Mouse (Mus musculus): ENCODE data around the gene Sh2d6. TPM values are rescaled to one million over a fixed set of nuclear protein-coding genes. Genes with fewer than 3 reads are reported as not detected.

The Sh2d6 gene
- polyA plus RNA-seq (2016; fragmentation: Nextera tagmentation; extraction: Ambion mirVana), result 0.18 TPM in 2 replicates

- no peaks in the 10 kb centered on the region for H3K9me3 ChIP-seq
- H3K4me1 ChIP-seq (replicated peaks), result peaks cover 18% of the 10 kb centered on the region
- H3K36me3 ChIP-seq, result no peaks in the 10 kb centered on the region
- 89% methylated on average over 5 of the region's 5 CpGs for WGBS
- H3K9ac ChIP-seq (replicated peaks), result no peak within 1 kb of the TSS
- H3K4me3 ChIP-seq (replicated peaks), result no peak within 1 kb of the TSS
- H3K27ac ChIP-seq, result no peak within 1 kb of the TSS
- no peaks in the 10 kb centered on the region; the same call in 1 of the 2 replicates for H3K27me3 ChIP-seq
- no peak for ATAC-seq (ENCODE audit: insufficient number of reproducible peaks, insufficient read depth, low FRiP score, low TSS enrichment, low read depth)
- no peak within 1 kb of the TSS for H3K4me2 ChIP-seq
Measured at GRCm38 (mm10) chr6:72521607-72522006, at the start of gene Sh2d6. Gene Sh2d6 (minus strand): TSS chr6:72521707.

GRCm38 (mm10) chr6:72570644-72571397, 49.3 kb upstream of the Sh2d6 start:
- H3K36me3 ChIP-seq, result peaks cover 26% of the 10 kb centered on the region
- no peak overlapping the region for H3K4me3 ChIP-seq (replicated peaks)
- 80% methylated on average over 10 of the region's 10 CpGs for WGBS
- H3K9ac ChIP-seq (replicated peaks), result no peak overlapping the region
- ATAC-seq (ENCODE audit: insufficient number of reproducible peaks, insufficient read depth, low FRiP score, low TSS enrichment, low read depth), result no peak
- no peaks in the 10 kb centered on the region for H3K9me3 ChIP-seq
- no peak overlapping the region for H3K4me2 ChIP-seq
- no peak overlapping the region for H3K27ac ChIP-seq
- no peaks in the 10 kb centered on the region; the same call in 1 of the 2 replicates for H3K27me3 ChIP-seq
- no peaks in the 10 kb centered on the region for H3K4me1 ChIP-seq (replicated peaks)

GRCm38 (mm10) chr6:72568736-72569135, 47.2 kb upstream of the Sh2d6 start:
- Histone ChIP-seq H3K4me2 (no peak overlapping the region), H3K4me1 (replicated peaks) (peaks cover 5% of the 10 kb centered on the region; the same call in 1 of the 2 replicates), H3K27ac (no peak overlapping the region), H3K9me3 (no peaks in the 10 kb centered on the region), H3K4me3 (replicated peaks) (no peak overlapping the region), H3K9ac (replicated peaks) (no peak overlapping the region), H3K27me3 (no peaks in the 10 kb centered on the region; the same call in 1 of the 2 replicates), H3K36me3 (peaks cover 22% of the 10 kb centered on the region)
- no peak for ATAC-seq (ENCODE audit: insufficient number of reproducible peaks, insufficient read depth, low FRiP score, low TSS enrichment, low read depth)
- 92% methylated on average over 10 of the region's 10 CpGs for whole genome bisulfite sequencing

GRCm38 (mm10) chr6:72567508-72567907, 46.0 kb upstream of the Sh2d6 start:
- Histone ChIP-seq H3K4me2 (no peak overlapping the region), H3K36me3 (peaks cover 15% of the 10 kb centered on the region; the same call in 1 of the 2 replicates), H3K9me3 (no peaks in the 10 kb centered on the region), H3K4me3 (replicated peaks) (no peak overlapping the region), H3K27me3 (no peaks in the 10 kb centered on the region; the same call in 1 of the 2 replicates), H3K9ac (replicated peaks) (no peak overlapping the region), H3K4me1 (replicated peaks) (peaks cover 14% of the 10 kb centered on the region), H3K27ac (no peak overlapping the region)
- 84% methylated on average over 5 of the region's 5 CpGs for WGBS
- ATAC-seq (ENCODE audit: insufficient number of reproducible peaks, insufficient read depth, low FRiP score, low TSS enrichment, low read depth), result no peak

- H3K4me3 ChIP-seq (replicated peaks), result no peak overlapping the region
- H3K4me2 ChIP-seq, result no peak overlapping the region
- peaks cover 15% of the 10 kb centered on the region; the same call in 1 of the 2 replicates for H3K36me3 ChIP-seq
- WGBS, result 5% methylated on average over 4 of the region's 4 CpGs
- H3K9ac ChIP-seq (replicated peaks), result no peak overlapping the region
- H3K27ac ChIP-seq, result no peak overlapping the region
- ATAC-seq (ENCODE audit: insufficient number of reproducible peaks, insufficient read depth, low FRiP score, low TSS enrichment, low read depth), result peak; percentile 61
- no peaks in the 10 kb centered on the region; the same call in 1 of the 2 replicates for H3K27me3 ChIP-seq
- no peaks in the 10 kb centered on the region for H3K9me3 ChIP-seq
- peaks cover 15% of the 10 kb centered on the region for H3K4me1 ChIP-seq (replicated peaks)
Measured at GRCm38 (mm10) chr6:72566044-72566443, 44.5 kb upstream of the Sh2d6 start.

- H3K4me3 ChIP-seq (replicated peaks), result no peak overlapping the region
- no peaks in the 10 kb centered on the region for H3K9me3 ChIP-seq
- no peaks in the 10 kb centered on the region; the same call in 1 of the 2 replicates for H3K27me3 ChIP-seq
- WGBS, result 78% methylated on average over 7 of the region's 7 CpGs
- peaks cover 15% of the 10 kb centered on the region for H3K4me1 ChIP-seq (replicated peaks)
- no peak overlapping the region for H3K9ac ChIP-seq (replicated peaks)
- H3K27ac ChIP-seq, result 0 out of 2 replicates have a peak overlapping the region, but pooled peaks have one; percentile 35
- ATAC-seq (ENCODE audit: insufficient number of reproducible peaks, insufficient read depth, low FRiP score, low TSS enrichment, low read depth), result no peak
- peaks cover 15% of the 10 kb centered on the region; the same call in 1 of the 2 replicates for H3K36me3 ChIP-seq
- H3K4me2 ChIP-seq, result no peak overlapping the region
Measured at GRCm38 (mm10) chr6:72565506-72565905, 44.0 kb upstream of the Sh2d6 start.

GRCm38 (mm10) chr6:72562894-72563293, 41.4 kb upstream of the Sh2d6 start:
- Histone ChIP-seq H3K4me1 (replicated peaks) (peaks cover 15% of the 10 kb centered on the region), H3K27ac (no peak overlapping the region), H3K9me3 (no peaks in the 10 kb centered on the region), H3K27me3 (no peaks in the 10 kb centered on the region), H3K9ac (replicated peaks) (no peak overlapping the region), H3K4me2 (no peak overlapping the region), H3K36me3 (peaks cover 2% of the 10 kb centered on the region; the same call in 1 of the 2 replicates), H3K4me3 (replicated peaks) (no peak overlapping the region)
- WGBS, result 62% methylated on average over 5 of the region's 5 CpGs
- ATAC-seq (ENCODE audit: insufficient number of reproducible peaks, insufficient read depth, low FRiP score, low TSS enrichment, low read depth), result no peak

GRCm38 (mm10) chr6:72562486-72562885, 41.0 kb upstream of the Sh2d6 start:
- no peak overlapping the region for H3K27ac ChIP-seq

GRCm38 (mm10) chr6:72560801-72561200, 39.3 kb upstream of the Sh2d6 start:
- Histone ChIP-seq H3K4me1 (replicated peaks) (peaks cover 15% of the 10 kb centered on the region), H3K4me2 (no peak overlapping the region), H3K9me3 (no peaks in the 10 kb centered on the region), H3K27ac (no peak overlapping the region), H3K9ac (replicated peaks) (no peak overlapping the region), H3K4me3 (replicated peaks) (no peak overlapping the region), H3K27me3 (no peaks in the 10 kb centered on the region), H3K36me3 (no peaks in the 10 kb centered on the region)
- 79% methylated on average over 8 of the region's 8 CpGs for WGBS
- no peak for ATAC-seq (ENCODE audit: insufficient number of reproducible peaks, insufficient read depth, low FRiP score, low TSS enrichment, low read depth)

More at GRCm38 (mm10) chr6:72562486-72562885, 41.0 kb upstream of the Sh2d6 start:
- no peak overlapping the region for H3K9ac ChIP-seq (replicated peaks)
- H3K36me3 ChIP-seq, result no peaks in the 10 kb centered on the region
- H3K4me1 ChIP-seq (replicated peaks), result peaks cover 15% of the 10 kb centered on the region
- WGBS, result 59% methylated on average over 6 of the region's 6 CpGs
- H3K9me3 ChIP-seq, result no peaks in the 10 kb centered on the region
- H3K4me3 ChIP-seq (replicated peaks), result no peak overlapping the region
- ATAC-seq (ENCODE audit: insufficient number of reproducible peaks, insufficient read depth, low FRiP score, low TSS enrichment, low read depth), result no peak
- no peak overlapping the region for H3K4me2 ChIP-seq
- H3K27me3 ChIP-seq, result no peaks in the 10 kb centered on the region

- Histone ChIP-seq H3K36me3 (no peaks in the 10 kb centered on the region), H3K4me2 (peak overlapping the region; percentile 71), H3K27ac (peak overlapping the region; percentile 88), H3K9me3 (no peaks in the 10 kb centered on the region), H3K4me1 (replicated peaks) (peaks cover 19% of the 10 kb centered on the region), H3K27me3 (no peaks in the 10 kb centered on the region), H3K9ac (replicated peaks) (peak overlapping the region; percentile 46), H3K4me3 (replicated peaks) (peak overlapping the region; percentile 37)
- peak; percentile 21; the same call in 1 of the 2 replicates for ATAC-seq (ENCODE audit: insufficient number of reproducible peaks, insufficient read depth, low FRiP score, low TSS enrichment, low read depth)
- WGBS, result 15% methylated on average over 8 of the region's 8 CpGs
Measured at GRCm38 (mm10) chr6:72553079-72553412, 31.5 kb upstream of the Sh2d6 start.

- no peaks in the 10 kb centered on the region for H3K27me3 ChIP-seq
- no peaks in the 10 kb centered on the region for H3K9me3 ChIP-seq
- ATAC-seq (ENCODE audit: insufficient number of reproducible peaks, insufficient read depth, low FRiP score, low TSS enrichment, low read depth), result peak; percentile 67; the same call in 1 of the 2 replicates
- H3K27ac ChIP-seq, result peak overlapping the region; percentile 88
- H3K4me1 ChIP-seq (replicated peaks), result peaks cover 19% of the 10 kb centered on the region
- 10% methylated on average over 27 of the region's 27 CpGs for WGBS
- H3K36me3 ChIP-seq, result no peaks in the 10 kb centered on the region
- H3K4me3 ChIP-seq (replicated peaks), result peak overlapping the region; percentile 37
- peak overlapping the region; percentile 46 for H3K9ac ChIP-seq (replicated peaks)
- H3K4me2 ChIP-seq, result peak overlapping the region; percentile 71
Measured at GRCm38 (mm10) chr6:72552171-72553078, 30.9 kb upstream of the Sh2d6 start.
